Mouse (Mus musculus): Measurements from ENCODE around the gene Glipr1. TPM values are rescaled to one million over a fixed set of nuclear protein-coding genes. Genes with fewer than 3 reads are reported as not detected.

The Glipr1 gene
- polyA plus RNA-seq, 1 experiment from 2014 or later = 1.2 TPM

GRCm38 (mm10) chr10:111996911-111997347 lies 5.5 kb downstream of the Glipr1 start:
- H3K27ac ChIP-seq = no peak overlapping the region
- H3K9ac ChIP-seq = no peak overlapping the region
- H3K4me2 ChIP-seq = no peak overlapping the region
- H3K27me3 ChIP-seq = no peaks in the 10 kb centered on the region
- no peak overlapping the region for H3K4me3 ChIP-seq
- 84% methylated on average over 8 of the region's 8 CpGs for WGBS
- no peaks in the 10 kb centered on the region for H3K36me3 ChIP-seq
- ATAC-seq (ENCODE audit: low FRiP score) = no peak
- H3K9me3 ChIP-seq = no peaks in the 10 kb centered on the region
- no peaks in the 10 kb centered on the region for H3K4me1 ChIP-seq (replicated peaks)

- H3K9me3 ChIP-seq = no peaks in the 10 kb centered on the region
- no peak overlapping the region for H3K27ac ChIP-seq
- no peak overlapping the region for H3K9ac ChIP-seq
- 95% methylated on average over 7 of the region's 7 CpGs for WGBS
- ATAC-seq (ENCODE audit: low FRiP score) = no peak
- no peaks in the 10 kb centered on the region for H3K4me1 ChIP-seq (replicated peaks)
- no peak overlapping the region for H3K4me3 ChIP-seq
- H3K4me2 ChIP-seq = no peak overlapping the region
- H3K27me3 ChIP-seq = no peaks in the 10 kb centered on the region
- H3K36me3 ChIP-seq = no peaks in the 10 kb centered on the region
These were observed 5.9 kb downstream of the Glipr1 start for GRCm38 (mm10) chr10:111996549-111996904.

- H3K9ac ChIP-seq = no peak overlapping the region
- H3K9me3 ChIP-seq = no peaks in the 10 kb centered on the region
- H3K27me3 ChIP-seq = no peaks in the 10 kb centered on the region
- no peak overlapping the region for H3K4me2 ChIP-seq
- no peak overlapping the region for H3K27ac ChIP-seq
- H3K4me1 ChIP-seq (replicated peaks) = no peaks in the 10 kb centered on the region
- WGBS = 94% methylated on average over 11 of the region's 11 CpGs
- H3K4me3 ChIP-seq = no peak overlapping the region
- H3K36me3 ChIP-seq = no peaks in the 10 kb centered on the region
- no peak for ATAC-seq (ENCODE audit: low FRiP score)
These were observed 6.5 kb downstream of the Glipr1 start for GRCm38 (mm10) chr10:111995803-111996548.

GRCm38 (mm10) chr10:111986453-111986852 lies 16.0 kb downstream of the Glipr1 start:
- no peak overlapping the region for H3K4me3 ChIP-seq
- 96% methylated on average over 6 of the region's 6 CpGs for WGBS
- no peaks in the 10 kb centered on the region for H3K4me1 ChIP-seq (replicated peaks)
- no peaks in the 10 kb centered on the region for H3K9me3 ChIP-seq
- no peaks in the 10 kb centered on the region for H3K27me3 ChIP-seq
- ATAC-seq (ENCODE audit: low FRiP score) = no peak
- H3K36me3 ChIP-seq = peaks cover 57% of the 10 kb centered on the region
- H3K27ac ChIP-seq = no peak overlapping the region
- H3K4me2 ChIP-seq = no peak overlapping the region
- H3K9ac ChIP-seq = no peak overlapping the region

GRCm38 (mm10) chr10:111983070-111983469 lies 19.4 kb downstream of the Glipr1 start:
- Histone ChIP-seq H3K9ac (no peak overlapping the region), H3K9me3 (no peaks in the 10 kb centered on the region), H3K27me3 (no peaks in the 10 kb centered on the region), H3K36me3 (peaks cover 76% of the 10 kb centered on the region), H3K4me1 (replicated peaks) (no peaks in the 10 kb centered on the region), H3K4me3 (no peak overlapping the region), H3K27ac (no peak overlapping the region), H3K4me2 (no peak overlapping the region)
- no peak for ATAC-seq (ENCODE audit: low FRiP score)
- whole genome bisulfite sequencing = 93% methylated on average over 5 of the region's 5 CpGs

- H3K4me2 ChIP-seq = no peak overlapping the region
- no peaks in the 10 kb centered on the region for H3K9me3 ChIP-seq
- peaks cover 14% of the 10 kb centered on the region for H3K4me1 ChIP-seq (replicated peaks)
- no peak for ATAC-seq (ENCODE audit: low FRiP score)
- peaks cover 51% of the 10 kb centered on the region for H3K36me3 ChIP-seq
- no peak overlapping the region for H3K9ac ChIP-seq
- H3K27ac ChIP-seq = no peak overlapping the region
- WGBS = 47% methylated on average over 5 of the region's 5 CpGs
- H3K27me3 ChIP-seq = no peaks in the 10 kb centered on the region
- no peak overlapping the region for H3K4me3 ChIP-seq
These were observed 24.8 kb downstream of the Glipr1 start for GRCm38 (mm10) chr10:111977584-111977983.

GRCm38 (mm10) chr10:111972542-111973361 lies 29.7 kb downstream of the Glipr1 start, which contains the start of gene Krr1:
Krr1 (plus strand) TSS chr10:111972664.
- H3K27me3 ChIP-seq = 0 out of 2 replicates have a peak, but pooled peaks cover 2% of the 10 kb centered on the region
- peaks cover 14% of the 10 kb centered on the region for H3K4me1 ChIP-seq (replicated peaks)
- H3K4me3 ChIP-seq = peak within 1 kb of the TSS; percentile 89
- H3K9me3 ChIP-seq = no peaks in the 10 kb centered on the region
- peak within 1 kb of the TSS; percentile 79 for H3K27ac ChIP-seq
- H3K4me2 ChIP-seq = peak within 1 kb of the TSS; percentile 83
- under 1% methylated on average over 51 of the region's 51 CpGs for WGBS
- peak; percentile 98 for ATAC-seq (ENCODE audit: low FRiP score)
- H3K36me3 ChIP-seq = peaks cover 14% of the 10 kb centered on the region
- H3K9ac ChIP-seq = peak within 1 kb of the TSS; percentile 82

GRCm38 (mm10) chr10:111971929-111972328 lies 30.5 kb downstream of the Glipr1 start:
- peak overlapping the region; percentile 30; the same call in 1 of the 2 replicates for H3K4me2 ChIP-seq
- no peak overlapping the region for H3K9ac ChIP-seq
- 84% methylated on average over 3 of the region's 3 CpGs for WGBS
- H3K27ac ChIP-seq = no peak overlapping the region
- no peak overlapping the region for H3K4me3 ChIP-seq
- H3K27me3 ChIP-seq = 0 out of 2 replicates have a peak, but pooled peaks cover 2% of the 10 kb centered on the region
- peak; percentile 70 for ATAC-seq (ENCODE audit: low FRiP score)
- no peaks in the 10 kb centered on the region for H3K9me3 ChIP-seq
- peaks cover 14% of the 10 kb centered on the region for H3K4me1 ChIP-seq (replicated peaks)
- H3K36me3 ChIP-seq = peaks cover 9% of the 10 kb centered on the region

GRCm38 (mm10) chr10:111966394-111966793 lies 36.0 kb downstream of the Glipr1 start:
- Histone ChIP-seq H3K4me1 (replicated peaks) (no peaks in the 10 kb centered on the region), H3K4me3 (no peak overlapping the region), H3K36me3 (no peaks in the 10 kb centered on the region), H3K4me2 (no peak overlapping the region), H3K9me3 (no peaks in the 10 kb centered on the region), H3K27me3 (0 out of 2 replicates have a peak, but pooled peaks cover 2% of the 10 kb centered on the region), H3K27ac (no peak overlapping the region), H3K9ac (no peak overlapping the region)
- ATAC-seq (ENCODE audit: low FRiP score) = no peak
- WGBS = 67% methylated on average over 4 of the region's 4 CpGs

- WGBS = 89% methylated on average over 6 of the region's 6 CpGs
These were observed 42.0 kb downstream of the Glipr1 start for GRCm38 (mm10) chr10:111960459-111960858.

GRCm38 (mm10) chr10:111959353-111959752 lies 43.1 kb downstream of the Glipr1 start:
- ATAC-seq (ENCODE audit: low FRiP score) = no peak
- H3K4me1 ChIP-seq (replicated peaks) = no peaks in the 10 kb centered on the region
- H3K9ac ChIP-seq = no peak overlapping the region

More at GRCm38 (mm10) chr10:111960459-111960858, 42.0 kb downstream of the Glipr1 start:
- H3K4me3 ChIP-seq = no peak overlapping the region
- H3K9me3 ChIP-seq = no peaks in the 10 kb centered on the region
- H3K36me3 ChIP-seq = no peaks in the 10 kb centered on the region
- no peaks in the 10 kb centered on the region for H3K4me1 ChIP-seq (replicated peaks)
- H3K9ac ChIP-seq = no peak overlapping the region
- no peak for ATAC-seq (ENCODE audit: low FRiP score)
- H3K27ac ChIP-seq = no peak overlapping the region
- H3K27me3 ChIP-seq = no peaks in the 10 kb centered on the region
- H3K4me2 ChIP-seq = no peak overlapping the region

GRCm38 (mm10) chr10:111958046-111958421 lies 44.4 kb downstream of the Glipr1 start:
- Histone ChIP-seq H3K27ac (no peak overlapping the region), H3K27me3 (peaks cover 4% of the 10 kb centered on the region; the same call in 1 of the 2 replicates), H3K36me3 (no peaks in the 10 kb centered on the region), H3K4me3 (no peak overlapping the region), H3K4me2 (no peak overlapping the region), H3K9ac (no peak overlapping the region), H3K4me1 (replicated peaks) (no peaks in the 10 kb centered on the region), H3K9me3 (no peaks in the 10 kb centered on the region)
- peak; percentile 43; the same call in 1 of the 2 replicates for ATAC-seq (ENCODE audit: low FRiP score)
- WGBS = 41% methylated on average over 4 of the region's 4 CpGs

More at GRCm38 (mm10) chr10:111959353-111959752, 43.1 kb downstream of the Glipr1 start:
- no peak overlapping the region for H3K4me3 ChIP-seq
- H3K4me2 ChIP-seq = no peak overlapping the region
- H3K27me3 ChIP-seq = peaks cover 4% of the 10 kb centered on the region; the same call in 1 of the 2 replicates
- H3K36me3 ChIP-seq = no peaks in the 10 kb centered on the region
- no peaks in the 10 kb centered on the region for H3K9me3 ChIP-seq
- H3K27ac ChIP-seq = no peak overlapping the region
- WGBS = 86% methylated on average over 2 of the region's 2 CpGs
